Mouse (Mus musculus): ENCODE measurements around the gene Nrg3. TPM values are rescaled to one million over a fixed set of nuclear protein-coding genes. Genes with fewer than 3 reads are reported as not detected.
"Not testable (repeated sequence)": the region's sequence is repeated elsewhere in the genome, so short reads cannot be mapped to it uniquely, and the experiment has no call there.

The Nrg3 gene
- polyA plus RNA-seq, 1 experiment from 2014 or later = 0.33 TPM

DNA sequence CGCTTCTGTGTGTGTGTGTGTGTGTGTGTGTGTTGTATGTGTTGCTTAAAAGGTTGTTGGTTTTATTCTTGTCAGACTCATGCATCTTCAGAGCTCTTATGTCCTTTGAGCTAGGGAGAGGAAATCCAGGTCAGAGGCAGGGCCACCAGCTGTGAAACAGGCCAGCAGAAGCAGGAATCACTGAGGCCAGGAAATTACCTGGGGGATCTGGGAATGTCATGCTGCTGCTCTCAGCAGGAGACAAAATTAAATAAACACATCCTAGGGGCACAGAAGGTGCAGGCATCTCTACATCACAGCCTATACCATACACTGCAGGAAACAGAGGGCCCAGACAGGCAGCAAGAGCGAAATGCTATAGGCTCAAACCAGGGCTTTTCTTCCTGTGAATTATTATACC lies 299.2 kb downstream of the Nrg3 start:
- no peaks in the 10 kb centered on the region for H3K36me3 ChIP-seq (ENCODE audit: control insufficient read depth, insufficient read depth, low read length)
- H3K4me3 ChIP-seq (ENCODE audit: low read depth, low read length) = no peak overlapping the region
- DNase-seq (ENCODE audit: low spot score) (no peak), ATAC-seq (ENCODE audit: low FRiP score, low TSS enrichment) (no peak)
- WGBS = 49% methylated on average over 2 of the region's 2 CpGs
- no peak for TF ChIP-seq EP300 (optimal IDR thresholded peaks at IDR 0.05)
- no peaks in the 10 kb centered on the region for H3K9me3 ChIP-seq (ENCODE audit: control insufficient read depth, low read length)
- H3K4me2 ChIP-seq (replicated peaks; ENCODE audit: low read depth) = no peak overlapping the region
- H3K9ac ChIP-seq (ENCODE audit: low read length) = no peak overlapping the region
- no peaks in the 10 kb centered on the region for H3K27me3 ChIP-seq (ENCODE audit: control insufficient read depth, insufficient read depth, low read length)
- no peaks in the 10 kb centered on the region for H3K4me1 ChIP-seq (replicated peaks; ENCODE audit: control insufficient read depth, insufficient read depth)
- H3K27ac ChIP-seq (replicated peaks) = no peak overlapping the region

DNA sequence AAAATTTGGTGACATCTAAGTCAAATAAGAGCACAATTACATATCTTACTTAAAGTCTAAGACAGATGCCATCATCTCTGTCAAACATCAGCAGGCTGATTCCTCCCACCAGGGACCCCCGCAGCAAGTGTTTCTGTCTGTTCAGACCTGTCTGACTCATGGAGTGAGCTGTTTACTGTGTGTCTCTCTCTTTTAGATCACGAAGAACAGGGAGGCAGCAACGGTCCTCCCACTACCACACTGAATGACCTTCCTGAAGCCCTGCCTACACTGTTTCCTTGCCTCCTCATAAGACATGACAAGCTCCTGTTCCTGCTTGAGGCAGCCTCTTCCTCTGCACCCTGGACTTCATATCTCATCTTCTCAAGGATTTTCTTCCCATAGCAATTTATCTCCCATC lies 312.7 kb downstream of the Nrg3 start:
- DNase-seq (ENCODE audit: low spot score) (no peak), ATAC-seq (ENCODE audit: low FRiP score, low TSS enrichment) (no peak)
- H3K36me3 ChIP-seq (ENCODE audit: control insufficient read depth, insufficient read depth, low read length) = no peaks in the 10 kb centered on the region
- no peak for TF ChIP-seq EP300 (optimal IDR thresholded peaks at IDR 0.05)
- no peak for TF ChIP-seq CTCF (IDR thresholded peaks at IDR 0.05; ENCODE audit: low read depth)
- H3K9ac ChIP-seq (ENCODE audit: low read length) = no peak overlapping the region
- H3K27ac ChIP-seq (replicated peaks) = no peak overlapping the region
- H3K9me3 ChIP-seq (ENCODE audit: control insufficient read depth, low read length) = no peaks in the 10 kb centered on the region
- H3K4me2 ChIP-seq (replicated peaks; ENCODE audit: low read depth) = no peak overlapping the region
- 57% methylated on average over 3 of the region's 3 CpGs for WGBS
- H3K4me1 ChIP-seq (replicated peaks; ENCODE audit: control insufficient read depth, insufficient read depth) = no peaks in the 10 kb centered on the region
- H3K27me3 ChIP-seq (ENCODE audit: control insufficient read depth, insufficient read depth, low read length) = no peaks in the 10 kb centered on the region
- H3K4me3 ChIP-seq (ENCODE audit: low read depth, low read length) = no peak overlapping the region

DNA sequence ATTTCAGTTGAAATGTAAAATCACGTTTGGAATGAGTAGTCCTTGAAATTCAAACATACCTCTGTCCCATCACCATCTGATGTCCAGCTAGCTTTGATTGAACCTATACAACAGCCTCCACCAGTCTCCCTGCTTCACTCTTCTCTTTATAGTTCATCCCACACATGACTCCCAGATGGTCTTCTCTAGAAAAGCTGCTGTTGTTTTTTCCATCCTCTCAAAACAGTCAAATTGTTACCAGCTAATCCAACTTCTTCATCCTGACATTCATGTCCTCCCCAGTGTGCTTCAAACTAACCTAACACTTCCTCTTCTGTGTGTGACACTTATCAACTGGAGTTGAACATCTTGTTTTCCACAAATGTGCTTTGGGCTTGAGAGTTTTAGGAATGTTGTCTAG lies 317.4 kb downstream of the Nrg3 start:
- Histone ChIP-seq H3K4me3 (ENCODE audit: low read depth, low read length) (no peak overlapping the region), H3K9me3 (ENCODE audit: control insufficient read depth, low read length) (no peaks in the 10 kb centered on the region), H3K36me3 (ENCODE audit: control insufficient read depth, insufficient read depth, low read length) (no peaks in the 10 kb centered on the region), H3K4me1 (replicated peaks; ENCODE audit: control insufficient read depth, insufficient read depth) (no peaks in the 10 kb centered on the region), H3K4me2 (replicated peaks; ENCODE audit: low read depth) (no peak overlapping the region), H3K9ac (ENCODE audit: low read length) (no peak overlapping the region), H3K27me3 (ENCODE audit: control insufficient read depth, insufficient read depth, low read length) (no peaks in the 10 kb centered on the region), H3K27ac (replicated peaks) (no peak overlapping the region)
- ATAC-seq (ENCODE audit: low FRiP score, low TSS enrichment) (no peak), DNase-seq (ENCODE audit: low spot score) (no peak)
- no peak for TF ChIP-seq EP300 (optimal IDR thresholded peaks at IDR 0.05)
- TF ChIP-seq CTCF (IDR thresholded peaks at IDR 0.05; ENCODE audit: low read depth) = no peak
- 30% methylated on average over 1 of the region's 1 CpGs for WGBS

DNA sequence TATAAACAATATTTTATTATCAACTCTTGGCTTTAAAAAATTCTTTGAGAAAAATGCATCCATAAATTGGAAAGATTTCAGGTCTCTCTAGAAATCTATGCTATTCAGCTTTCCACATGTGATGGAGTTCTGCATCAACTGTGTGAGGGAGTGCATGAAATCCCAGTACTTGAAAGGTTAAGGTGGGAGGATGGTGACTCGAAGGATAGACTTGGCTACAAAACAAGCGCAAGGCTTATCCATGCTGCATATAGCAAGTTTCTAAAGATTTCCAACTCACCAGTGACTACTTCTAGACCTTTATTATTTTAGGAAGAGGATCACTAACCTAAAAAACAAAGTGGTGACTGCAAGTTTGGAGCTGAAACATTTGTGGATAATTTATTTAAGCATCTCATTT lies 343.1 kb downstream of the Nrg3 start:
- no peak for TF ChIP-seq EP300 (optimal IDR thresholded peaks at IDR 0.05)
- no peak for TF ChIP-seq CTCF (IDR thresholded peaks at IDR 0.05; ENCODE audit: low read depth)
- Histone ChIP-seq H3K27ac (replicated peaks) (no peak overlapping the region), H3K4me1 (replicated peaks; ENCODE audit: control insufficient read depth, insufficient read depth) (no peaks in the 10 kb centered on the region), H3K4me3 (ENCODE audit: low read depth, low read length) (no peak overlapping the region), H3K27me3 (ENCODE audit: control insufficient read depth, insufficient read depth, low read length) (no peaks in the 10 kb centered on the region), H3K9ac (ENCODE audit: low read length) (no peak overlapping the region), H3K36me3 (ENCODE audit: control insufficient read depth, insufficient read depth, low read length) (no peaks in the 10 kb centered on the region), H3K4me2 (replicated peaks; ENCODE audit: low read depth) (no peak overlapping the region), H3K9me3 (ENCODE audit: control insufficient read depth, low read length) (no peaks in the 10 kb centered on the region)
- no peak for DNase-seq (ENCODE audit: low spot score)
- 84% methylated on average over 2 of the region's 2 CpGs for WGBS
- no peak for ATAC-seq (ENCODE audit: low FRiP score, low TSS enrichment)

- no peak overlapping the region for H3K9ac ChIP-seq (ENCODE audit: low read length)
- 59% methylated on average over 3 of the region's 3 CpGs for WGBS
- no peak overlapping the region for H3K4me2 ChIP-seq (replicated peaks; ENCODE audit: low read depth)
Measured at GRCm38 (mm10) chr14:39117977-39118376, 354.9 kb downstream of the Nrg3 start.

GRCm38 (mm10) chr14:39116522-39117231 lies 356.2 kb downstream of the Nrg3 start:
- not testable (repeated sequence) for H3K36me3 ChIP-seq (ENCODE audit: control insufficient read depth, insufficient read depth, low read length); DNase-seq (ENCODE audit: low spot score); H3K9me3 ChIP-seq (ENCODE audit: control insufficient read depth, low read length); H3K27ac ChIP-seq (replicated peaks); H3K4me2 ChIP-seq (replicated peaks; ENCODE audit: low read depth); H3K4me1 ChIP-seq (replicated peaks; ENCODE audit: control insufficient read depth, insufficient read depth); H3K9ac ChIP-seq (ENCODE audit: low read length); H3K4me3 ChIP-seq (ENCODE audit: low read depth, low read length); H3K27me3 ChIP-seq (ENCODE audit: control insufficient read depth, insufficient read depth, low read length); ATAC-seq (ENCODE audit: low FRiP score, low TSS enrichment)
- 71% methylated on average over 3 of the region's 3 CpGs for WGBS

More at GRCm38 (mm10) chr14:39117977-39118376, 354.9 kb downstream of the Nrg3 start:
- DNase-seq (ENCODE audit: low spot score) (no peak), ATAC-seq (ENCODE audit: low FRiP score, low TSS enrichment) (no peak)
- no peaks in the 10 kb centered on the region for H3K36me3 ChIP-seq (ENCODE audit: control insufficient read depth, insufficient read depth, low read length)
- no peaks in the 10 kb centered on the region for H3K4me1 ChIP-seq (replicated peaks; ENCODE audit: control insufficient read depth, insufficient read depth)
- no peak overlapping the region for H3K27ac ChIP-seq (replicated peaks)
- no peak overlapping the region for H3K4me3 ChIP-seq (ENCODE audit: low read depth, low read length)
- H3K27me3 ChIP-seq (ENCODE audit: control insufficient read depth, insufficient read depth, low read length) = no peaks in the 10 kb centered on the region
- TF ChIP-seq EP300 (optimal IDR thresholded peaks at IDR 0.05) (no peak), CTCF (IDR thresholded peaks at IDR 0.05; ENCODE audit: low read depth) (no peak)
- H3K9me3 ChIP-seq (ENCODE audit: control insufficient read depth, low read length) = no peaks in the 10 kb centered on the region
